Mouse (Mus musculus): ENCODE data around the gene Ctnna3. TPM values are rescaled to one million over a fixed set of nuclear protein-coding genes. Genes with fewer than 3 reads are reported as not detected.
"Not testable (repeated sequence)": the region's sequence is repeated elsewhere in the genome, so short reads cannot be mapped to it uniquely, and the experiment has no call there.

Ctnna3 gene
- total RNA-seq, 1 experiment from 2014 or later = not detected

DNA sequence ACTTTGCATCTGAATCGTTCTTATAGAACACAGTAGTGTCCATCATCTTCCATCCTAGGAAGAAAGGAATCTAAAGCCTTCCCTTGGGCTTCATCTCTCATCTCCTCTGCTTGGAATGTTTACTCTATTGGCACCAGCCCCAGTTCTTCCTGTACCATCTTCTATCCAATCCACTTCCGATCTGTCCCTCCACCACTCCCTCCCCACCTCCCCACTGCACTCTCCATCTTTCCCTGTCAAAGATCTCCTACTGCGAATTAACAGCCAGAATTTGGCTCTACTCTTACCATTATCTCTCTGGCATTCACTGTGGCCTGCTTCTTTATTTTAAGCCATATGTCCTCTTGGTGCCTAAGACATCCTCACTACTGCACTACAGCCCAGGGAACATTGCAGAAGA, 688.9 kb downstream of the Ctnna3 start:
- no peak for ATAC-seq (replicated peaks in 1 of 2; ENCODE audit: insufficient read depth in 1 of 2, low FRiP score in 2 of 2, low TSS enrichment in 1 of 2, low read depth in 1 of 2, poor library complexity in 2 of 2, severe bottlenecking in 2 of 2)

DNA sequence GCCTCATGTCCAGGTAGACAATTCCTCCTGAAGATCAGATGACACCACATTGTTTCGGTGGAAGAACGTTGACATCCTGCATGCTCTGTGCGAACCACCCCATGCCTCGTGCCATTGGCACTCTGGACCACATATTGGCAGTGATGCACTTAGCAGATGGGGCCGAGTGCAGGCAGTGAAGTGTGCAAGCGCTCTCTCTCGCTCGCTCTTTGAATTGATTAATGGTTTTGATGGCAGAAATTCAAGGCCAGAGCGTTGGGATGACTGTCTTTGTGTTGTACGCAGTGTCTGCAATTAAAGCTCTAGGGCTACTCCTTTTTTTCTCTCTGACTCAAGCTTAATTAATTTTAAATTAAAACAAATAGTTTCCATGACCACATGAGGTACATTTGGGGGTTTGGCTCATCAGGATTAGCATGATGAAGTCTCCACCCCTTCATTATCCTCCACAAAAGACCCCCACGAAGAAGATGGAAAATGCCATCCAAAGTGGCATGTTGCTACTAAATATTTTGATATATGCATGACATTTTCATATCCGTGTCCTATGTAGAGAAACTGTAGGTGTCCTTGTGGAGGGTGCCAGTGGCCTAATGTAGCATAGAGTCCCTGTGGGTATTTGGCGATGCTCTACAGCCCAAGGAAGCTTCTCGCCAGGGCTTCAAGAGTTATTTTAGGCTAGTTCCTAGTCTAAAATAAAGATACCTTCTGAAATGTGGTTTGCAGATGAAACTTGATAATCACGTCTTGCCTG, 700.7 kb downstream of the Ctnna3 start:
- no peak for ATAC-seq (replicated peaks in 1 of 2; ENCODE audit: insufficient read depth in 1 of 2, low FRiP score in 2 of 2, low TSS enrichment in 1 of 2, low read depth in 1 of 2, poor library complexity in 2 of 2, severe bottlenecking in 2 of 2)

DNA sequence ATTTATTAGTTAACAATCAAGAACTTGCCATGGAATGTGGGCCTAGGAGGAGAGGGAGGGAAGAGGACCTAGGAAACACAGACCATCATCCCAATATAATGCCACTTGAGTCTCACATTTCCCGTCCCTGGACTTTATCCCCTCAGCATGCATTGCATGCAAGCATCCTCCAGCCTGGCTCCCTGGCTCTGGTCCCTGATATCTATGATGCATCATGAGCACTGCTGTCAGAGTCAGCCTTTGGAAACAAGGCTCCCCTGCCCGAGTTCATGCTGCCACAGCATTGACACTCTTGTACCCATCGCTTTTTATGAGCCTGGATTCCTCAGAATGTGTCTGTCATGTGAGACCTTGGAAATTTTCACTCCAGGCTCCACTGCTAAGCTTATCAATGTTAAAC, 703.6 kb downstream of the Ctnna3 start:
- no peak for ATAC-seq (replicated peaks in 1 of 2; ENCODE audit: insufficient read depth in 1 of 2, low FRiP score in 2 of 2, low TSS enrichment in 1 of 2, low read depth in 1 of 2, poor library complexity in 2 of 2, severe bottlenecking in 2 of 2)

DNA sequence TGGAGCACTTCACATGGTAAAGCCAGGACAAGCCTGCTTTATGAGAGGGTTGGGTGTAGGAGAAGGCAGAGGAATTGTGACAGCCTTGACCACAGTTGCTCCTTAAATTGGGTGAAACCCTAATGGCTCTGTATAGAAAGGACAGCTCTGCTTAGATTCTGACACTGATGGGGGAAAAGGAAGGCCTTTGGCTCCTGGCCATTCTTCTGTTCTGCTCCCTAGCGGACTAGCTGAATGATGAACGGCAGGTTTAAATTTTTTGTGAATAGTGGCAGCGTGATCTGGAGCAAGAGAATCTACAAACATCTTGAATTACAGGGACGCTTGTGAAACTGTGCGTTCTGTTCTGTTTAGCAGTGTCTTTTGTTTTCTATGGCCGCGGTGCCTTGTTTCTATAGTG, 705.6 kb downstream of the Ctnna3 start:
- no peak for ATAC-seq (replicated peaks in 1 of 2; ENCODE audit: insufficient read depth in 1 of 2, low FRiP score in 2 of 2, low TSS enrichment in 1 of 2, low read depth in 1 of 2, poor library complexity in 2 of 2, severe bottlenecking in 2 of 2)

DNA sequence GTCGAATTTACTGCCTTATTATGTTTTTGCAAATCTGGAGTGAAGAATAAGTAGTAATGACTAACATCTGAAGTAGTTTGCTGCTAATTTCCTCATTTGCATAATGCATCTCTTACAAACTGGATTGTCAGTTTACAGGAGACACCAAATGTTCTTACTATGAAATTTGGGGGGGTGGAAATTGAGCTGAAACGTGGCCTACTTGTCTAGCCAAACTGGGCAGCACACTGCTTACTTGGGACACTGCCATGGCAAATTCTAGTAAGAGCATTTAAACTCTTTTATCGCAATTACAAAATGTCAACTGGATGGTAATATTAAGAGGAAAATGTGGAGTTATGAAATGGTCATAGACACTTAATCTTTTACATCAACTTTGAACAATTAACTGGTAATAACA, 716.6 kb downstream of the Ctnna3 start:
- no peak for ATAC-seq (replicated peaks in 1 of 2; ENCODE audit: insufficient read depth in 1 of 2, low FRiP score in 2 of 2, low TSS enrichment in 1 of 2, low read depth in 1 of 2, poor library complexity in 2 of 2, severe bottlenecking in 2 of 2)

DNA sequence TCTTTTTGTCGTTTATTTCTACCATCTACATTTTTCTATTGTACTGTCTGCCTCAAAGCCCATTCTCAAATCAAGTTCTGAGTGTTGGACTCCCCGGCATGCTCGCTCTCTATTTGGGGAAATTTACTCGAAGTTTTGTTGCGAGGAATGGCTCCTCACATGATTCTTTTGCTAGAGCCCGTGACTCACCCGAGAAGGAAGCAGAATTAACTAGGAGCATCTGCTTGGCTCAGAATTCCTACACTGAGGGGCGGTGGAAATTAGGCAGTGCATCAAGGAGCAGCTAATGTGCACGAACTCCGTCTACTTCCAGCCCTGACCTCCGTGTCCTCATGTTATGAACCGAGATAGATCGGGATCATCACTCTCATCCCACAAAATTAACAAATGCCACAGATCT, 751.8 kb downstream of the Ctnna3 start:
- ATAC-seq (replicated peaks in 1 of 2; ENCODE audit: insufficient read depth in 1 of 2, low FRiP score in 2 of 2, low TSS enrichment in 1 of 2, low read depth in 1 of 2, poor library complexity in 2 of 2, severe bottlenecking in 2 of 2) = no peak

DNA sequence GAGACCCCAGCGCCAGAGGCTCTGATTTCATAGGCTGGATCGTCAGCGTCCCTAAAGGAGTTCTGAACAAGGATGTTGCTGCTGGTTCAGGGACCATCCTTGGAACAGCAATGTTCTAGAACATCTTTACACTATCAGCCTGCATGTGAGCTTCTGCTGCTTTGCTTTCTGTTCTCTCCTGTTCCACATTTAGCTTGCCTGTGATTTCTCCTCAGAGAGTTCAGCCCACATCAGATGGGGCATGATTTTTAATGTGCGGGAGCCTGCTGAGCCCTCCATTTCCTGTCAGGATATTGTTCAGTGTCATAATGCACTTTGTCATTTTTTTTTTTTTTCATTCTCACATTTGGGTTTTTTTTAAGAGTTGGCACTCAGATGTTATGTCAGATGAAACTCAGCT, 752.8 kb downstream of the Ctnna3 start:
- ATAC-seq (replicated peaks in 1 of 2; ENCODE audit: insufficient read depth in 1 of 2, low FRiP score in 2 of 2, low TSS enrichment in 1 of 2, low read depth in 1 of 2, poor library complexity in 2 of 2, severe bottlenecking in 2 of 2) = no peak

DNA sequence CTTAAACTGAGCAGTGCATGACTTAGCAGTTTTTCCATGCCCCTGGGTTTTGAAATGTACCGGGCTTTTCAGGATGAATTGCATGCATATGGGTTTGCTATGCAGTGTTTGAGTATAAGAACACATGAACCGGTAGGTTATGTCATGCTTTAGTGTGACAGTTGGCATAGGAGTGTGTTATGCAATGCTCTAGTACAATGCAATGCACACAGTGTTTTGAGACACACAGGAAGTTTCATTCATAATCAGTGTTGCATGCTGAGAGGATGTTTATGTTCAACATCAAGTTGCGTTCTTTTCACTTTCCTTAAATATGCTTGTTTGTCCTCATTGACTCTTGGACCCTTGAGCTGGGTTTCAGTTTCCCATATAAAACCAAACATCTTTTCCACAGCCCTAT, 758.1 kb downstream of the Ctnna3 start:
- ATAC-seq (replicated peaks in 1 of 2; ENCODE audit: insufficient read depth in 1 of 2, low FRiP score in 2 of 2, low TSS enrichment in 1 of 2, low read depth in 1 of 2, poor library complexity in 2 of 2, severe bottlenecking in 2 of 2) = no peak

DNA sequence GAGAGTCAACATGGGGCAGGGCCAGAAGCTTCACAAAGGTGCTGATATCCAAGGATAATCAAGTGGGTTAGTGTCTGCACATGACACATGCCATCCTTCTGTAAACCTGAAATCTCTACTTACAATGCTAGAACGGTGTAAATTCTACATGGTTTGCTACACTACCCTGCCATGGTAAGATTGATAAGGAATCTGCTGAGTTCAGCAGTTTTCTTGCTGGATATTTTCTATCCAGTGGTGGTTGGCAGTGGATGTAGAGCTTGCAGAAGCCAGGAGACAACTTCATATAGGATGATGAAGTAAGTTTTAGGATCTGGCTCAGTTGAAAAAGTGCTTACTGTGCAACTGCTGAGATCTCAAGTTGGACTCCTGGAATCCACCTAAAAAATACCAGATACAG, 767.7 kb downstream of the Ctnna3 start:
- ATAC-seq (replicated peaks in 1 of 2; ENCODE audit: insufficient read depth in 1 of 2, low FRiP score in 2 of 2, low TSS enrichment in 1 of 2, low read depth in 1 of 2, poor library complexity in 2 of 2, severe bottlenecking in 2 of 2) = no peak

DNA sequence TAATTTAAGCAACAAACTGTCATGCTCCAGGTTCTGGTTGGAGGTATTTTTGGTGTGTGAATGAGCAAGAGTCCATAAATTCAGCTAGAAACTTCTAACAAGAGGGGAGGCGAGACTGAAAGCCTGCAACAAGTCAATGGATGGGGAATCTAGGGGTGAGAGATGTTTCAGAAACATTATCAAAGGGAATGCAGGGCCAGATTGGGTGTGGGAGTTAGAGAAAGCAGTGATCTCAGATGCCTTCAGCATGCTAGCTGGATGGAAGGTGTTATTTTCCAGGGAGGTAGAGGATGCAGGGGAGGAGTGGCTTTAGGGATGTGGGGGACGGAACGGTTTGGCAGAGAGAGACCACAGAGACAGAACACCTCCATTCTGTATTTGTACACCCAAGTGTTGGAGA, 785.7 kb downstream of the Ctnna3 start:
- ATAC-seq (replicated peaks in 1 of 2; ENCODE audit: insufficient read depth in 1 of 2, low FRiP score in 2 of 2, low TSS enrichment in 1 of 2, low read depth in 1 of 2, poor library complexity in 2 of 2, severe bottlenecking in 2 of 2) = no peak

DNA sequence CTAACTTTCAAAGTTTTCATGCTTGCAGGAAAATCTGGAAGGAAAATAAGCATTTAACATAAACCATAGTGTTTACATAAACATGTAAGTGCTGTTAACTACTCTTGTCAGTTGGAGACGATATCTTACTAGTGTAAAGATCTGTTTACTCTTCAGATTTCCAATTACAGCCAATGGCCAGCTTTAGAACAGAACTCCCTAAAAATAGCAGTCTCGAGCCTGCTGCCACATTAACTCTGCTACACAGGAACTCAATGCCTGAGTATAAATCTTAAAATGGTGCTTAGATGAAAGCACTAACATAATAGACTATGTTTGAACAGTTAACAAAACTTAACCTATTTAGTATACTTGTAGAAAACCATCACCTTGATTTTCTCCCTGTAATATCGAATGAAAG, 793.1 kb downstream of the Ctnna3 start:
- no peak for ATAC-seq (replicated peaks in 1 of 2; ENCODE audit: insufficient read depth in 1 of 2, low FRiP score in 2 of 2, low TSS enrichment in 1 of 2, low read depth in 1 of 2, poor library complexity in 2 of 2, severe bottlenecking in 2 of 2)

DNA sequence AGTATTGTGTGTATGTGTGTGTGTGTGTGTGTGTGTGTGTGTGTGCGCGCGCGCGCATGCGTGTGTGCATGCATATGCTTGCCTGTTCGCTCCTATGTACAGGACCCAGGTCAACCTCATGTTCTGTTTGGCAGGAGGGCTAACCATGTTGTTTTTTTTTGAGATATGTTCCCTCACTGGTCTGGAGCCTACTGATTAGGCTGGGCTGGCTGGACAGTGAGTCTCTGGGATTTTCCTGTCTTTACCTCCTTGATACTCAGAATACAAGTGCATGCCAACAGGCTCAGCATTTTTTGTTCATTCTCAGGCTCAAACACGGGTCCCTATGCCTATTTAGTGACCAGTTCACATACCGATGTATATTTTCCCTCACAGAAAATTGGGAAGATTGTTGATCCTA, 794.1 kb downstream of the Ctnna3 start:
- no peak for ATAC-seq (replicated peaks in 1 of 2; ENCODE audit: insufficient read depth in 1 of 2, low FRiP score in 2 of 2, low TSS enrichment in 1 of 2, low read depth in 1 of 2, poor library complexity in 2 of 2, severe bottlenecking in 2 of 2)

DNA sequence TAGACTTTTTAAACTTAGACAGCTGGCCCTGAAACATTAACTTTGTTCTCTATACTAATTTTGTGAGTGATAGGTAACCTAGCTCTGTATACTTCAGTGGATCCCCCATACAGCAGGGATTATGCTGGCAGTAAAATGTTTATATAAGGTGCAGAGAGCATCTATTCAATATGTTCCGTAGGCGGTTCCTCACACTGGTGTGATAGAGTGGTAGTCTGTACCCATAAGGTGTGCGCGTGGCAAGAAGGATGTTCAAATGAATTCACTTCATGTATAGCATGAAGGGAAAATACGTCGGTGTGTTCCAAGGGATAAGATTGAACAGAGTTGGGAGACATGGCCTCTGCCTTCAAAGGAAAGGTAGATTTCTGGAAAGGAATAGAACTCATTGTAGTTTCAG, 794.5 kb downstream of the Ctnna3 start:
- no peak for ATAC-seq (replicated peaks in 1 of 2; ENCODE audit: insufficient read depth in 1 of 2, low FRiP score in 2 of 2, low TSS enrichment in 1 of 2, low read depth in 1 of 2, poor library complexity in 2 of 2, severe bottlenecking in 2 of 2)

DNA sequence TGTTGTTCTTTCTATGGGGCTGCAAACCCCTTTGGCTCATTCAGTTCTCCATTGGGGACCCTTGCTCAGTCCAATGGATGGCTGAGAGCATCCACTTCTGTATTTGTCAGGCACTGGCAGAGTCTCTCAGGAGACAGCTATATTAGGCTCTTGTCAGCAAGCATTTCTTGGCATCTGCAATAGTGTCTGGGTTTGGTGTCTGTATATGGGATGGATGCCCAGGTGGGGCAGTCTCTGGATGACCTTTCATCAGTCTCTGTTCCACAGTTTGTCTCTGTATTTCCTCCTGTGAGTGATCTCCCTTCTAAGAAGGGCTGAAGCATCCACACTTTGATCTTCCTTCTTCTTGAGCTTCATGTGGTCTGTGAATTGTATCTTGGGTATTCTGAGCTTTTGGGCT, 795.9 kb downstream of the Ctnna3 start:
- ATAC-seq (replicated peaks in 1 of 2; ENCODE audit: insufficient read depth in 1 of 2, low FRiP score in 2 of 2, low TSS enrichment in 1 of 2, low read depth in 1 of 2, poor library complexity in 2 of 2, severe bottlenecking in 2 of 2) = not testable (repeated sequence)

DNA sequence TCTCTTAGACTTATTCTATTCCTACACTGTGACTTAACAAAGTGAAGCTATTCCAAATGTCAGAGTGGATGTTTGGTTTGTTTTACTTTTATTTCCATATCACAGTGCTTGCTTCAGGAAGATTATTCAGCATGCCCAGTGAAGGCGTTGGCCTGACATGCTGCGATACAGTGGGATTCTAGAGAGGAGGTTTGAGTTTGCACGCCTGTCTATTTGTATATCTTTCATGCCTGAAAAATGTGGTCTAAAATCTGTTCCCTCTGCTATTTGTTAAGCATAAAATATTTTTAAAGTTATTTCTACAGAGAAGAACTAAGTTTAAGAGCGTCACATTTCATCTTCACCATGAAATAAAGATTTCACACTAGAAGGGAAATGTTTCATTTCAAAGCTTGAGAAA, 813.5 kb downstream of the Ctnna3 start:
- ATAC-seq (replicated peaks in 1 of 2; ENCODE audit: insufficient read depth in 1 of 2, low FRiP score in 2 of 2, low TSS enrichment in 1 of 2, low read depth in 1 of 2, poor library complexity in 2 of 2, severe bottlenecking in 2 of 2) = no peak

DNA sequence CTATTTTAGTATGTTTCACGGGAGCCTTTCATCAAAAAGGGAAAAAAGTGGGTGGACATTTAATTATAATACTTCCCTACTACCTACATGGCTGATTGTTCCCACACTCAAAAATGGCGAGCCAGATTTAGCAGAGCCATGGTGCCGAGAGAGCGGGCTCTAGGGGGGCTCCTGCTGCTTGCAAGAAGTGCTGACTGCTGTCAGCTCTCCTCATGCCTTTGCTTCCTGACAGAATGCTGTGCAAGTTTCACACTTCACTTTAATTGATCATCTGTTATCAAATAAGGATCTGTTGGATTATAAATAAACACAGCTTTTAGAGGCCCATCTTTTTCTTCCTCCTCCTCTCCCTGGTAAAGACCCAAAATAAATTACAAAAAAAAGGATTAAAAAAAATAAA, 838.3 kb downstream of the Ctnna3 start:
- no peak for ATAC-seq (replicated peaks in 1 of 2; ENCODE audit: insufficient read depth in 1 of 2, low FRiP score in 2 of 2, low TSS enrichment in 1 of 2, low read depth in 1 of 2, poor library complexity in 2 of 2, severe bottlenecking in 2 of 2)

DNA sequence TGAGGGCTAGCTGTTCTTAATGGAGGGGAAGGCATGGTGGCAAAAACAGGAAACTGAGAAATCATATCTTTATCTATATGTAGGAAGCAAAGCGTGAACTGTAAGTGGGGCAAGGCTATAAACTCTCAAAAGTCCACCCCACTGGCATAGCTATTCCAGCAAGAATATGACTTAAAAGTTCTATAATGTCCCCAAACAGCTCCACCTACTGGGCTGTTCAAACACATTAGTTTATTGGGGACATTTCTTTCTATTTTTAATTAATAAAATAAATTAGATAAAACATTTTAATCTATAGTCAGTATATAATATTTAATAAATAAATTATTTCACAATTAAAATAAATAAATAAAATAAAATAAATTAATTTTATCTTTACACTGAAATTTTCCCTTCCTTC, 845.2 kb downstream of the Ctnna3 start:
- ATAC-seq (replicated peaks in 1 of 2; ENCODE audit: insufficient read depth in 1 of 2, low FRiP score in 2 of 2, low TSS enrichment in 1 of 2, low read depth in 1 of 2, poor library complexity in 2 of 2, severe bottlenecking in 2 of 2) = no peak

DNA sequence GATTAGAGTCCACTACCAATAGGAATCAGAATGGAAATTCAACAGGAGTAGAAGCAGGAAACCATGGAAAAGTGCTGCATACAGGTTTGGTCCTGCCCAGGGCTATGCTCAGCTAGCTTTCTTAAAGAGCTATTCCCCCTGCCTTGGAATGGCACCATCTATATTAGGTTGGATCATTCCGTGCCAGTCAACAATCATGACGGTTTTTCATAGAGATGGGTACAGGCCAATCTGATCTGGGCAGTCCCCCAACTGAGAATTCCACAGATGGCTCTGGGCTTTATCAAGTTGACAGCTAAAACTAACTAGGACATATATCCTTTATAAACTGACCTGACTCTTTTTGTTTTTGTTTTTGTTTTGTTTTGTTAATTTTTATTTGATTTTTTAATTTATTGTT, 848.9 kb downstream of the Ctnna3 start:
- no peak for ATAC-seq (replicated peaks in 1 of 2; ENCODE audit: insufficient read depth in 1 of 2, low FRiP score in 2 of 2, low TSS enrichment in 1 of 2, low read depth in 1 of 2, poor library complexity in 2 of 2, severe bottlenecking in 2 of 2)

DNA sequence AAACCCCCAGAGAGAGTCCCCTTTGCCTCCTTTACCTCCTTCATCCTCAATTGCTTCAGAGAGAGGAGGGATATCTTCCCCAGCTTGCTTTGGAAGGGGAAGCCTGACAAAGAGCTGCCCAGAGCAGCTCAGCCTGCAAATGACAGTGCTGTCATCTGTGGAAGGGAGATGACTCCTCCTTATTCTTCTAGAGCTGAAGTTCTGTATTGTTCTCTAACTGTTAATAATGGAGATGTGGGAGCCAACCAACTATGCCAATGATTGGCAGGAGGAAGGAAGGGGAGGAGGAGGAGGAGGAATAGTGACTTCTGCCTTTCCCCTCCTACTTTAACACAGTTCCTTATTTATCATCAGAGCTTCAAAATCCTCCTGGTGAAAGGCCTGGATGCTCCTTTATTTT, 875.9 kb downstream of the Ctnna3 start:
- no peak for ATAC-seq (replicated peaks in 1 of 2; ENCODE audit: insufficient read depth in 1 of 2, low FRiP score in 2 of 2, low TSS enrichment in 1 of 2, low read depth in 1 of 2, poor library complexity in 2 of 2, severe bottlenecking in 2 of 2)
